Comparison of ENCODE assay signal across 8 mouse cellular contexts in the genomic region with DNA sequence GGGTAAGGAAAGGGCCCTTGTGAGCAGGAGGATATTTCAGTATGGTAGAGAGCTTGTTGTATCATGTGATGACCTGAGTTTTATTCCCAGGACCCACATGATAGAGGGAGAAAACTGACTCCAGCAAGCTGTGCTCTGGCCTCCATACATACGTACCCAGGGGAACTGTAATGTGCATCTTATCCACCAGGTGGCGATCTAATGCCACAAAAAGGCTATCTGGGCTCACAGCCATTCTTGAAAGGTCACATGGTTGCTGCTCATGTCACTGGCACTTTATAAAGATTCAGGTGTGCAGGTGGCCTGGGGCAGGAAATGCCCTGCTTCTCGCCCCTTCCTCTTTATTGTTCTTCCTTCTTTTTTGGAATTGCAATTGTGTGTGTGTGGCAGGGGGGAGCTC. TPM values are rescaled to one million over a fixed set of nuclear protein-coding genes. Genes with fewer than 3 reads are reported as not detected.
DNase-seq lines count a peak whose midpoint lies in the region; ATAC-seq and TF ChIP-seq lines count a peak whose summit lies in the region.

No protein-coding gene starts in this region.

- H3K36me3 ChIP-seq in kidney, embryonic 15.5 days: no peaks in the 10 kb centered on the region
- no peaks in the 10 kb centered on the region for H3K36me3 ChIP-seq in limb, embryonic 14.5 days (ENCODE audit: control insufficient read depth, insufficient read depth, low read length)

- H3K4me3 ChIP-seq in cortical plate, adult 2 months (ENCODE audit: insufficient read depth, low read length): no peak overlapping the region
- H3K4me3 ChIP-seq in kidney, embryonic 15.5 days (replicated peaks): no peak overlapping the region
- no peak overlapping the region for H3K4me3 ChIP-seq in limb, embryonic 14.5 days (replicated peaks; ENCODE audit: low read length)

- peak; percentile 27; the same call in 1 of the 2 replicates for ATAC-seq in kidney, embryonic 15.5 days (replicated peaks; ENCODE audit: low FRiP score)
- peak; percentile 56 for ATAC-seq in limb, embryonic 14.5 days (ENCODE audit: low FRiP score, low read depth)

- H3K9me3 ChIP-seq in kidney, embryonic 15.5 days (replicated peaks): no peaks in the 10 kb centered on the region
- no peaks in the 10 kb centered on the region for H3K9me3 ChIP-seq in limb, embryonic 14.5 days (ENCODE audit: control insufficient read depth, low read length)

- H3K4me2 ChIP-seq in kidney, embryonic 15.5 days: no peak overlapping the region
- H3K4me2 ChIP-seq in limb, embryonic 14.5 days (replicated peaks; ENCODE audit: low read depth, low read length, severe bottlenecking): no peak overlapping the region

- H3K27ac ChIP-seq in cortical plate, adult 2 months (ENCODE audit: insufficient read depth, low read length): no peak overlapping the region
- H3K27ac ChIP-seq in kidney, embryonic 15.5 days: no peak overlapping the region
- no peak overlapping the region for H3K27ac ChIP-seq in limb, embryonic 14.5 days (replicated peaks; ENCODE audit: low read depth, low read length)

- no peaks in the 10 kb centered on the region for H3K4me1 ChIP-seq in cortical plate, adult 2 months (ENCODE audit: control insufficient read depth, insufficient read depth, low read length)
- peaks cover 4% of the 10 kb centered on the region for H3K4me1 ChIP-seq in kidney, embryonic 15.5 days
- H3K4me1 ChIP-seq in limb, embryonic 14.5 days (ENCODE audit: control insufficient read depth, insufficient read depth, low read length): 0 out of 2 replicates have a peak, but pooled peaks cover 5% of the 10 kb centered on the region

- no peak for TF ChIP-seq POLR2A in cortical plate, adult 2 months (IDR thresholded peaks at IDR 0.05; ENCODE audit: extremely low read depth, insufficient read depth, low read length)
- no peak for TF ChIP-seq POLR2A in limb, embryonic 14.5 days (IDR thresholded peaks at IDR 0.05; ENCODE audit: borderline replicate concordance, extremely low read depth, insufficient read depth, insufficient read length)

- 10% methylated on average over 3 of the region's 3 CpGs for WGBS in kidney, embryonic 15.5 days
- 8% methylated on average over 3 of the region's 3 CpGs for WGBS in limb, embryonic 14.5 days

- peaks cover 8% of the 10 kb centered on the region; the same call in 1 of the 2 replicates for H3K27me3 ChIP-seq in kidney, embryonic 15.5 days
- H3K27me3 ChIP-seq in limb, embryonic 14.5 days (ENCODE audit: control insufficient read depth, insufficient read depth, low read length): no peaks in the 10 kb centered on the region

- DNase-seq in A20 (ENCODE audit: low read depth, low spot score): peak; percentile 68
- DNase-seq in adrenal gland, adult (ENCODE audit: inconsistent age in 2 of 2, low spot score in 1 of 2): peak; percentile 71 to 94
- DNase-seq in gastrocnemius, postnatal 36 days: peak; percentile 47 to 59
- peak; percentile 74 for DNase-seq in limb, embryonic 14.5 days (ENCODE audit: low spot score)
- DNase-seq in natural killer cell, adult 2 months (ENCODE audit: low spot score in 2 of 2): peak; percentile 13 to 26
- DNase-seq in testis, postnatal 10 days (ENCODE audit: low spot score): peak; percentile 89

- no peak overlapping the region for H3K9ac ChIP-seq in kidney, embryonic 15.5 days
- no peak overlapping the region for H3K9ac ChIP-seq in limb, embryonic 14.5 days (ENCODE audit: low read depth, low read length, severe bottlenecking)

- intact Hi-C loops in gastrocnemius, postnatal 36 days (cut with DNase I): loop anchor here (5.0 to 10.0 kb wide), 2 partner anchors 375 to 523 kb away; no protein-coding TSS in a partner anchor

- TF ChIP-seq CTCF in cortical plate, adult 2 months (IDR thresholded peaks at IDR 0.05; ENCODE audit: extremely low read depth, insufficient read depth, low read length): peak; percentile 97

RNA-seq across cellular contexts. Expression of gene Gli2, which starts 34.1 kb away (rescaled TPM):
- 1.6 and 1.8 TPM in 2 replicates for polyA plus RNA-seq in cortical plate, adult 2 months (2012; rRNA removed)
- 1 to 10 TPM; 1.1 to 2.0 TPM for total RNA-seq in gastrocnemius, postnatal 36 days (2021)
- 4.8 and 6.5 TPM in 2 replicates for polyA plus RNA-seq in kidney, embryonic 15.5 days (2015; fragmentation: Nextera tagmentation; extraction: Ambion mirVana)
- polyA plus RNA-seq in limb, embryonic 14.5 days (2012; rRNA removed): 31.5 and 45.6 TPM in 2 replicates
- polyA plus RNA-seq in limb, embryonic 14.5 days (2014; fragmentation: Nextera tagmentation; extraction: Ambion mirVana): 23.0 and 25.4 TPM in 2 replicates

Comparison
In these comparisons a context has a peak if more than half of its experiments do, and no peak if none do; other contexts are left out.
1. DNase-seq: peak in every context shown above with its lines; median percentile 89 in testis, postnatal 10 days; 82 in adrenal gland, adult; 74 in limb, embryonic 14.5 days; 68 in A20; 53 in gastrocnemius, postnatal 36 days; 20 in natural killer cell, adult 2 months.